Mouse (Mus musculus) liver (tissue): ENCODE data around the gene Zyg11b.

Source experiments
- DNase-seq: peaks from one replicate; pipeline ENCODE4 v3.0.0-alpha.2; 2020; ENCODE audit warnings: mixed read lengths

Gene Zyg11b

GRCm38 (mm10) chr4:108300670-108301373 is at the start of gene Zyg11b:
Gene Zyg11b, minus strand, starts transcription at chr4:108301096.
- peak; percentile 98 for DNase-seq

GRCm38 (mm10) chr4:108349836-108350547 is 49.1 kb upstream of the Zyg11b start:
- no peak for DNase-seq

- no peak for DNase-seq
Observed at GRCm38 (mm10) chr4:108349064-108349463, 48.2 kb upstream of the Zyg11b start.

- DNase-seq = no peak
Observed at GRCm38 (mm10) chr4:108348256-108348875, 47.5 kb upstream of the Zyg11b start.

- no peak for DNase-seq
Observed at GRCm38 (mm10) chr4:108347111-108347510, 46.2 kb upstream of the Zyg11b start.

- DNase-seq = no peak
Observed at GRCm38 (mm10) chr4:108345826-108346225, 44.9 kb upstream of the Zyg11b start.

- DNase-seq = no peak
Observed at GRCm38 (mm10) chr4:108344631-108345083, 43.8 kb upstream of the Zyg11b start.

- peak; percentile 41 for DNase-seq
Observed at GRCm38 (mm10) chr4:108339277-108339690, 38.4 kb upstream of the Zyg11b start.

GRCm38 (mm10) chr4:108338811-108339210 is 37.9 kb upstream of the Zyg11b start:
- DNase-seq = no peak

- DNase-seq = no peak
Observed at GRCm38 (mm10) chr4:108338321-108338733, 37.4 kb upstream of the Zyg11b start.

- DNase-seq = no peak
Observed at GRCm38 (mm10) chr4:108337817-108338216, 36.9 kb upstream of the Zyg11b start.

GRCm38 (mm10) chr4:108336765-108337164 is 35.9 kb upstream of the Zyg11b start:
- no peak for DNase-seq

- DNase-seq = no peak
Observed at GRCm38 (mm10) chr4:108335413-108335812, 34.5 kb upstream of the Zyg11b start.

GRCm38 (mm10) chr4:108332041-108332440 is 31.1 kb upstream of the Zyg11b start:
- DNase-seq = no peak

- no peak for DNase-seq
Observed at GRCm38 (mm10) chr4:108329840-108330239, 28.9 kb upstream of the Zyg11b start.

GRCm38 (mm10) chr4:108327730-108328484 is 27.0 kb upstream of the Zyg11b start, which contains the start of gene Coa7:
Gene Coa7, plus strand, starts transcription at chr4:108328140.
- peak; percentile 97 for DNase-seq

- DNase-seq = no peak
Observed at GRCm38 (mm10) chr4:108327071-108327579, 26.2 kb upstream of the Zyg11b start.

GRCm38 (mm10) chr4:108323588-108323987 is 22.7 kb upstream of the Zyg11b start:
- DNase-seq = no peak

GRCm38 (mm10) chr4:108320627-108321380 is 19.9 kb upstream of the Zyg11b start:
- no peak for DNase-seq

GRCm38 (mm10) chr4:108319747-108320146 is 18.9 kb upstream of the Zyg11b start:
- DNase-seq = no peak

GRCm38 (mm10) chr4:108318649-108319615 is 18.0 kb upstream of the Zyg11b start:
- DNase-seq = no peak
